Mouse (Mus musculus) thymus, adult 2 months (tissue): ENCODE results near the gene Wdr78. TPM values are rescaled to one million over a fixed set of nuclear protein-coding genes. Genes with fewer than 3 reads are reported as not detected.

ENCODE experiments used
- DNase-seq: peaks from one replicate; pipeline ENCODE4 v3.0.0; 2021
- H3K27ac ChIP-seq: fragments of 200-500 bp; 2 replicates; pipeline ENCODE4 v1.5.1; 2012; ENCODE audit warnings: low read length, control low read depth; ENCODE audit not compliant: control insufficient read depth, insufficient read depth
- H3K27me3 ChIP-seq: fragments of 200-500 bp; 2 replicates; pipeline ENCODE4 v1.6.1; 2012; ENCODE audit warnings: mild to moderate bottlenecking, low read length, moderate library complexity, mixed read lengths; ENCODE audit not compliant: control insufficient read depth, insufficient read depth
- H3K36me3 ChIP-seq: fragments of 200-500 bp; 2 replicates; pipeline ENCODE4 v1.6.1; 2012; ENCODE audit warnings: mild to moderate bottlenecking, low read length, moderate library complexity; ENCODE audit not compliant: control insufficient read depth, insufficient read depth
- H3K4me1 ChIP-seq: fragments of 200-500 bp; replicated peaks from 2 replicates; pipeline ENCODE4 v1.6.1; 2012; ENCODE audit warnings: low read length; ENCODE audit not compliant: control insufficient read depth, insufficient read depth
- H3K4me3 ChIP-seq: fragments of 200-500 bp; 2 replicates; pipeline ENCODE4 v1.5.1; 2012; ENCODE audit warnings: mild to moderate bottlenecking, low read length, control low read depth, moderate library complexity; ENCODE audit not compliant: control insufficient read depth, insufficient read depth
- CTCF ChIP-seq: fragments of 200-500 bp; IDR thresholded peaks from 2 replicates; pipeline ENCODE4 v1.5.1; 2012; ENCODE audit warnings: mild to moderate bottlenecking, control low read depth, low read length, moderate library complexity, borderline replicate concordance; ENCODE audit not compliant: control insufficient read depth, poor library complexity, insufficient read depth; ENCODE audit errors: extremely low read depth
- POLR2A ChIP-seq: fragments of 200-500 bp; IDR thresholded peaks from 2 replicates; pipeline ENCODE4 v1.6.1; 2012; ENCODE audit warnings: mild to moderate bottlenecking, low read length, control low read depth, moderate library complexity; ENCODE audit not compliant: control insufficient read depth, poor library complexity, insufficient read depth; ENCODE audit errors: extremely low read depth
- WGBS: fragments of 180-500 bp; shearing (Covaris S2); methylation state at CpG from one replicate; pipeline ENCODE4 v1.1.7; 2018; 5-methylcytosine and 5-hydroxymethylcytosine counted together
- polyA plus RNA-seq: library from polyadenylated mRNA; depleted of rRNA; stranded (reverse); fragments of >200 nt; gene quantifications from 2 replicates; pipeline ENCODE4 v1.2.3, GENCODE M21; 2012

Wdr78 gene
- polyA plus RNA-seq, 1 experiment: 54.6 TPM

DNA sequence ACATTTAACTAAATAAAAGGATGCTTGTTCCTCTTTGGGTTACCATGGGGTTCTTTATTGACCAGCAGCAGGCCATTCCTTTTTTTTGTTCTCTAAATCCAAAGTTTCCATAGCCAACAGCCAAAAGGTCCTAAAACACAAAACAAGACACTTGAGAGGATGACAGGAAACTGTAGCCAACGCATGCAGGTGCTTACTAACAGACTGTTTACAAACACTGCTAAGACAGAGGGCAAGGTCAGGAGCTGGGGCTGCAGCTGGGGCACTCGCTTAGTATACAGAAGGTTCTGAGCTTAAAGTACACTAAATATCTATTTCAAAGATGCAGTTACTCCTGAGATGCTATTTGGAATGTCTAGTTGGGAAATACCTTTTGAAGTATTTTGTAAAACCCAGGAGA is 49.9 kb downstream of the Wdr78 start:
- 21% methylated on average over 2 of the region's 2 CpGs for WGBS
- H3K36me3 ChIP-seq: peaks cover 13% of the 10 kb centered on the region
- H3K27ac ChIP-seq: peak overlapping the region; percentile 94
- no peaks in the 10 kb centered on the region for H3K27me3 ChIP-seq
- H3K4me1 ChIP-seq: peaks cover 27% of the 10 kb centered on the region
- TF ChIP-seq POLR2A: no peak
- TF ChIP-seq CTCF: no peak
- H3K4me3 ChIP-seq: no peak overlapping the region
- peak; percentile 37 for DNase-seq

- 96% methylated on average over 5 of the region's 5 CpGs for WGBS
- Histone ChIP-seq H3K27ac (no peak overlapping the region), H3K4me1 (0 out of 2 replicates have a peak, but pooled peaks cover 2% of the 10 kb centered on the region), H3K36me3 (peaks cover 18% of the 10 kb centered on the region), H3K4me3 (no peak overlapping the region), H3K27me3 (no peaks in the 10 kb centered on the region)
- DNase-seq: no peak
- TF ChIP-seq CTCF: no peak
- no peak for TF ChIP-seq POLR2A
Measured at GRCm38 (mm10) chr4:103056909-103057308, 57.4 kb downstream of the Wdr78 start.

DNA sequence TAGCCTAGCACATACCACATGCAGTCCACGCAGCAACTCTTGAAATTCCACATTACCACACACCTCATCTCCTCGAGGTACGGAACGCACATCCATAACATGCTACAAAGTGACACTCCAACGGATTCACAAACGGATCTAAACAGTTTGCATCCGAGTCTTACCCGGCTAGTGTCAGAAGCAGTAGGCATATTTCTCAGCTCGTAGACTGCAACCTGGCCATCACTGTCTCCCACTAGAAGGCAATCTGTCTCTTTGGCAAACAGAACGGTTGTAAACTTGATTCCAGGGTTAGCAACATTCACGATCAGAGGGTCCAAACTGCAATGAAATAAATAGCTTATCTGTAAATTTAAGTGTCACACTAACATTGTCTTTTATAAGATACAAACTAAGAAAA is 66.3 kb downstream of the Wdr78 start:
- H3K4me1 ChIP-seq: no peaks in the 10 kb centered on the region
- no peak for TF ChIP-seq POLR2A
- no peak for TF ChIP-seq CTCF
- H3K36me3 ChIP-seq: peaks cover 15% of the 10 kb centered on the region
- DNase-seq: no peak
- no peak overlapping the region for H3K27ac ChIP-seq
- 96% methylated on average over 11 of the region's 11 CpGs for WGBS
- H3K4me3 ChIP-seq: no peak overlapping the region
- no peaks in the 10 kb centered on the region for H3K27me3 ChIP-seq

DNA sequence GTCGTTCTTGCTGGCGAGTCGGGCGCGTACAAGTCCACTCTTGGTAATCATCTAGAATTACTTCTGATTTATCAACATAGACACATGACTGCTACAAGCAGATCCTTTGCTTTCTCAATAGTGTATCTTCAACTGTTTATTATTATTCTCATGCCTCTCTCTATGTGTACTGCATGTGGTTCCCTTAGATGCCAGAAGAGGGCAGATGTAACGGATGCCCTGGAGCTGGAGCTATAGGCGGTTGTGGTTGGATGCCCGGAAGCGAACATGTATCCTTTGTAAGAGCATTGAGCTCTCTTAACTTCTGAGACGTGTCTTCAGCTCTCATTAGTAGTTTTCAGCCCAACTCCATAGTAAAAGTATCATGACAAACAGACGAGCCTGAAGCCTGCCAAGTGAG is 71.4 kb downstream of the Wdr78 start:
- no peaks in the 10 kb centered on the region for H3K27me3 ChIP-seq
- peaks cover 16% of the 10 kb centered on the region for H3K4me1 ChIP-seq
- TF ChIP-seq POLR2A: no peak
- TF ChIP-seq CTCF: no peak
- H3K27ac ChIP-seq: no peak overlapping the region
- H3K36me3 ChIP-seq: peaks cover 11% of the 10 kb centered on the region; the same call in 1 of the 2 replicates
- no peak for DNase-seq
- H3K4me3 ChIP-seq: no peak overlapping the region
- 97% methylated on average over 11 of the region's 11 CpGs for WGBS

GRCm38 (mm10) chr4:103039838-103040191 is 74.5 kb downstream of the Wdr78 start:
- H3K27ac ChIP-seq: peak overlapping the region; percentile 91
- 7% methylated on average over 5 of the region's 5 CpGs for WGBS
- no peaks in the 10 kb centered on the region for H3K27me3 ChIP-seq
- peak; percentile 26 for DNase-seq
- H3K36me3 ChIP-seq: peaks cover 7% of the 10 kb centered on the region
- H3K4me1 ChIP-seq: peaks cover 21% of the 10 kb centered on the region
- TF ChIP-seq CTCF (no peak), POLR2A (no peak)
- H3K4me3 ChIP-seq: no peak overlapping the region

GRCm38 (mm10) chr4:103039103-103039837 is 75.1 kb downstream of the Wdr78 start:
- no peaks in the 10 kb centered on the region for H3K27me3 ChIP-seq
- peak overlapping the region; percentile 7; the same call in 1 of the 2 replicates for H3K4me3 ChIP-seq
- 9% methylated on average over 14 of the region's 14 CpGs for WGBS
- no peak for TF ChIP-seq CTCF
- peak overlapping the region; percentile 91 for H3K27ac ChIP-seq
- H3K4me1 ChIP-seq: peaks cover 21% of the 10 kb centered on the region
- peak; percentile 42 for DNase-seq
- peaks cover 7% of the 10 kb centered on the region for H3K36me3 ChIP-seq

GRCm38 (mm10) chr4:103028177-103029088 is 85.9 kb downstream of the Wdr78 start:
- Histone ChIP-seq H3K36me3 (no peaks in the 10 kb centered on the region), H3K4me3 (no peak overlapping the region), H3K27me3 (no peaks in the 10 kb centered on the region), H3K4me1 (peaks cover 11% of the 10 kb centered on the region), H3K27ac (no peak overlapping the region)
- TF ChIP-seq CTCF (no peak), POLR2A (no peak)
- DNase-seq: no peak
- WGBS: 94% methylated on average over 13 of the region's 13 CpGs
